Mouse (Mus musculus) small intestine, adult 2 months (tissue): Measurements from ENCODE around the gene Hyal3.

Experiments used
- CTCF ChIP-seq: fragments of 200-500 bp; IDR thresholded peaks from 2 replicates; pipeline ENCODE4 v1.5.1; 2012; ENCODE audit warnings: low read depth, mild to moderate bottlenecking, control low read depth, inconsistent platforms, low read length, moderate library complexity, mixed read lengths; ENCODE audit not compliant: insufficient replicate concordance, insufficient read length; ENCODE audit errors: extremely low read depth
- POLR2A ChIP-seq: fragments of 200-500 bp; IDR thresholded peaks from 2 replicates; pipeline ENCODE4 v1.6.1; 2012; ENCODE audit warnings: low read depth, mild to moderate bottlenecking, control low read depth, inconsistent platforms, low read length, moderate library complexity

DNA sequence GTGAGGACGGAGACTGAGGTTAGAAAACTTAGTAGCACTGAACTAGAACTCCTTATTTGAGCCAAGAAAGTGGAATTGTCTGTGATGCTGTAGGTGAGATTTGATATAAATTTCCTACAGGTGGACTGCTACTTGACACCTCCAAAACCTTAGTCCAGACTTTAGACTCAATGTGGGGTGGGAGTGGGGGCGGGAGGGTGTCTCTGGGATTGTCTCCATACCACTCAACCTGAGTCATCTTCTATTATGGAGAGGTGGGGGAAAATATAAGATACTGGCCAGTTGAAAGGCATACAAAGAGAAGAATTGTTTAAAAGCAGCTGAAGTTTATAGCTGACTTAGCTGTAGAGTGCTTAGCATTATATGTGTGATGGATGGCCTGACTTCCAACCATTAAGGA, 24.9 kb upstream of the Hyal3 start:
- TF ChIP-seq CTCF (no peak), POLR2A (no peak)
